Mouse (Mus musculus): ENCODE measurements around the gene Ophn1.

The Ophn1 gene

DNA sequence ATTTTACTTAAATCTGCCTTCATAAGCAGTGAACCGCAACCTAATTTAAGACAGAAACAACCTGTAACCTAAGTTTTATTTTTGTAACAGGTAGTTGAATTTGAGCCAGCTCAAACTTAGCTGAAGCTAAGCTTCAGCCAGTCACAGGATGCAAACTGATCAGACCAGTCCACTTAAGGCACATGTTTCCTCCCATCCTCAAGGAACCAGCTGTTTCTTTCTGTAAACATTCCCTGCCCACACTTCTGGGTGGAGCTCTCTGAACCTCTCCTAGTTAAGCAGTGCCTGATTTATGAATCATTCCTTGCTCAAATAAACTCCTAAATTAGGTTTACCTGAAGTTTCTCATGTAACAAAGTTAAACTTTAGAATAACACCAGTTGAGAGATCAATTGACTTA is 54.8 kb downstream of the Ophn1 start:
- DNase-seq (ENCODE audit: low spot score in 2 of 2) = no peak

DNA sequence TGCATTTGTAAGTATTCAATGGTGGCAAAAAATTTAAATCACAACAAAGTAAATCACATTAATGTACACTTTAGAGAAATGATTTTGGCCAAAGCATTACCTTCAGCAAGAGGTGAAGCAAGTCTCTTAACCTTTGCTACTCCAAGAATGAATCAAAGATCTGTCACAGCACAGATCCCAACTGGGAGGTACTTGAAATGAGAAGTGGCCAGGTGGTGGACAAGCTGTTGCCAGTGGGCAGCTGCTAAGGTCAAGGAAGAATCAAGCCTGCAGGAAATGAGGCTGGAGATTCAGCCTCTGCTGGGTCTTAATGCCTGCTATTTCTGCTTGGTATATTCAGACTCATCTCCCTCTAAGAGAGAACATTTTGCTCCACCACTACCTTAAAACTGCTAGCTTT is 87.0 kb downstream of the Ophn1 start:
- DNase-seq (ENCODE audit: low spot score in 2 of 2) = no peak

DNA sequence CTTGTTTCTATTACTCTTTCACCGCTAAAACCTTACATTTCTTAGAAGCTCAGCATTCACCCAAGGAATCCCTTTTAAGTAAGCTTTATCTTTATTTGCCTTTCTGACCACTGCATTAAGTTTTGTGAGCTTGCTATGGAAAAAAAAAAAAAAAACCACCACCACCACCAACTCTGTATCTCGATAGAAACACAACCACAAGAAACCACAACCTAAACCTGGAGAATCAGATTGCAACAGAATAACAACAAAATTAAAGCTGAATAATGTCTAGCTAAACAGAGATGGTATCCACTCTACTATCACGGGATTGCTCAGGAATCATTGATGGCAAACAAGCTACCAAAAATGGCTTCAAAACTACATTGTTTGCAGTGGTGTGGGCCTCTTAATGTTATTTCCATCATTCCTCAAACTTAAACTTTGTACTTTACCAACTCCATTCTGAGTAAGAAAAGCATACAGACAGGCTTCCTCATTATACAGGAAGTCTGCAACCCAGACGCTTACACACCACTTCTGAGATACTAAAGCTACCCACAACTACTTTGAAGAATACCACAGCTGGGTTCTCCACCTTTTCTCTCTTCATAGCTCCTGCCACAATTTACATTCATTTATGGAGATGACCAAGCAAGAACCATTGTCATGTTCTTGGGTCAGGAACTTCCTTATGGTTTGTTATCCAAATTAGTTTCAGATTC is 116.4 kb downstream of the Ophn1 start:
- no peak for DNase-seq (ENCODE audit: low spot score in 2 of 2)

DNA sequence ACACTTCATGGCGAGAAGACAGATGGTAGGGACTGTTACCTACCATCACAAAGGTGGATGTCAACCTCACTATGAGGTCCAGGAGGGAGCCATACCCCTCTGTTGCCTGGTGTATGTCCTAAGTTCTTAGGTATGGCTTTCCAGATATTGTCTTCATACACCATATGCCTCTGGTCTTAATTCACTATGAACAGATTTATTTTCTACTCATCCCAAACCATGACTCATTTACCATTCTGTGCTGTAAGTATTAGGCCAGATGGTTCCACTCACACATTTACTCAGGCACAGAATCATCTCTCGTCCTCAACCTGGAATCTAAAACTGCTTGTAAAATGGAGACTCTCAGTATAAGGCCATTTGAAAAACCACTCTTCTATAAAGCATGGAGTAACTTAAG is 135.7 kb downstream of the Ophn1 start:
- no peak for DNase-seq (ENCODE audit: low spot score in 2 of 2)

DNA sequence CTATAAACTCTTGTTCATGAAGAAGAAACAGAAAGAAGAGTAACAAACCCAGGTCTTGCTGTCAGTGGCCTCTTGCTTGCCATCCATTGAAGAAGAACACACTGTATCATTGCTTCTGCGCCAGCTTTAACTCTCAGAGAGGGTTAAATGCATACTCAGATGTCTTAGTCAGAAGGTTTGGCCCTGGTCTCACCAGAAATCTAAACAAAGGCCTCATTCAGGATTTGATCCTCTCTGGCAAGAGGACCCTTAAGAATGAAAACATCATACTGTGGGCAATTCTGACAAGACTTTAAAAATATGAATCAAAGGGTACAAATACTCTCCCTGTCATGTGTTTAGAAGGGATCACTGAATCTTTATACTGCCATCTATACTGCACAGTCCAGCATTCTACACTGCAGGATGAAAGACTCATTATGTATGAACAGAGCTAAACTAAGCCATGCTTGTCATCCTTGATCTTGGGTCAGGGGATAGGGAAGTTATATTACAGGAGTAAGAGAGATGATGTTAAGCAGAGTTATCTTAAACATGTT is 139.5 kb downstream of the Ophn1 start:
- no peak for DNase-seq (ENCODE audit: low spot score in 2 of 2)

DNA sequence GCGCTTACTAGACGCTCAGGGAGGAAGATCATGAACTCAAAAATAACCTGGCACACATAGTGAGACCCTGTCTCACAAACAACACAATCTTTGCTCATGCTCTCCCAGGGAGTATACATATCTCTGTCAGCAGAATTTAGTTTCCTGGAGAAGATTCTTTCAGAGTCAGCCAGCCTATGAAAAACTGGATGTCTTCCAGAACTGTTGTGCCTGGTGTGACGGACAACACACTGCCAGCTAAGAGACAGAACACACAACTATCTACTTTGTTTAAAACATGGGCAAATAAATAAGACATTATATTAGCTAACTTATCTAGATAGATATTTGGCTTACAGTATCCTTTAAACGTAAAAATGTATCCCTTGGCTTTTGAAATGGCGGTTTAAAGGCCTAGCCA is 154.1 kb downstream of the Ophn1 start:
- DNase-seq (ENCODE audit: low spot score in 2 of 2) = no peak

DNA sequence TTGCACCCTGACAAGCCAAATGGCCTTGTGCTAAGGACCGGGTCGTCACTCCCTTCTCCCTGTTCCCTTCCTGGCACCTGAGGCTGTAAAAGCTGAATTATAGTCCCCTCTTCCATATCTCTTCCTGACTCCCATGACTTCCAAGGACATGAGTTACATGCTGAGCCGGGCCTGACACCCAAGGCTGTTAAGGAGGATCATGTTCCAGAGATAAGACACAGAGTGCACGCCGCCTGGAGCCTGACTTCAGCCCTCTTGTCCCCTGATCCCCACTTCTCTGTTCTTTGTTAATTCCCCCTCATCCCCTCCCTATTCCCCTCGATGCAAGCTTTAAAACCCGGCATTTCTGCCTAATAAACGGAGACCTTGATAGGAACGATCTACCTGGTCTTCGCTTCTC is 167.8 kb downstream of the Ophn1 start:
- no peak for DNase-seq (ENCODE audit: low spot score in 2 of 2)

DNA sequence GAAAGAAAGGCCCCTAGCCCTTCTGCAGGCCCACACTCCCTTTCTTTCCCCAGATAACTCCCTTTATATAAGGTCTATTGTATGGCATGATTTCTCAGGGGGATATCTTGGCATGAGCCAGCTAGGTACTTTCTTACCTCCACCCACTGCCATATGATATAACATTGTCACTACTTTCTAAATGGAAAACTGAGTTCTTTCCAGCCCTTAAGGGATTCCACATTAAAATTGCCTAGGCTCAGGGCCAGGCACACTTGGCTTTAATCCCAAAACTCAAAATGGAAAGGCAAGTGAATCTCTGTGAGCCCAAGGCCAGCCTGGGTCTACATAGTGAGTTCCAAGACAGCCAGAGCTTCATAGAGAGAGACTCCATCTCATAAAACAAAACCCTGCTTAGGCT is 183.1 kb downstream of the Ophn1 start:
- no peak for DNase-seq (ENCODE audit: low spot score in 2 of 2)

DNA sequence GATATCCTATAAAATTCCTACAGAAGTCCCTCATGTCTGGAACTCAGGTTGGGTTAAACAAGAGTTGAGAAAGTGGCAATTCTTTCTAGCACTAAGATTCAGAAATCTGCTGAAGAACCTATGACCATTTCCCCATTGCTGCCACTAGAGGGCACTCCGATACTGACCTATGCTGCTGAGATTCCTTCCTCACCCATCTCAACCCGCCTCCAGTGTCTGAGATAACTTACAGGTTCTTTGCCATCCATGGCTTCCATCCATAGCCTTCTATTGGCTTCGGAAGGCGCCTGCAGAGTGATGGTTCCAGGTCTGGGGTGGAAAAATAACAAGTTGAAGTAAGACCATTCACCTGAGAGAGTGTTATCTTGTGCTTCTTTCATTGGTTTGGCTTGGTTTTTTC is 189.2 kb downstream of the Ophn1 start:
- DNase-seq (ENCODE audit: low spot score in 2 of 2) = peak; percentile 2

DNA sequence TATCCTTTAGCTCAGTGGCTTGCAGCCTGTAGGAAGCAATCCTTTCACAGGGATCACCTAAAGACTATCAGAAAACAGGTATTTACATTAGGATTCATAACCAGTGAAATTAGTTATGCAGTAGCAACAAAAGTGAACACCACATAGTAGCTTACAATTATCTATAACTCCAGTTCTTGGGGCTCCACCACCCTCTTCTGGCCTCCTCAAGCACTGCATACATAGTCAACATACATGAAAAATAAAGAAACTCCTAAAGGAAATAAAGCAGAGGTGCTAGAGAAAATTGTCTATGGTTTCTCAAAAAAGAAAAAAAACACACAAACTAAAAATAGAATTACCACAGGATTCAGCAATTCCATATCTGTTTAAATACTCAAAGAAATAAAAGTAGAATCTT is 208.2 kb downstream of the Ophn1 start:
- DNase-seq (ENCODE audit: low spot score in 2 of 2) = no peak

DNA sequence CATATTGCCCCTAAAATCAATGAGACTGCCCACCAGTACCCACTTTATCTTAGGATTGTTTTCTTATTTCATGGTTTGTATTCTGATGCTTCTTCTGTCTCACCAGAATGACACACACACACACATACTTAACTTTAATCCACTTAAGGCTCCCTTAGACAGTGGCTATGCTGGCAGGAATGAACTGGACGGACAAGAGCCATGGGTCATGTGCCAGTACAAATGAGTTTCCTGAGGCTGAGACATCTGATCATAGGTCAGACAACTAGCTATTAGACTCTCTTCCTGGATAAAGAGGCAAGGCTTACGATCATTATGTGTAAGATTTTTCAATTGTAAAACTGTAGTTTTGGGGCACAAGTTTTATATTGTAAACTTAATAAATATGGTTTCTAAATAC is 209.5 kb downstream of the Ophn1 start:
- no peak for DNase-seq (ENCODE audit: low spot score in 2 of 2)

DNA sequence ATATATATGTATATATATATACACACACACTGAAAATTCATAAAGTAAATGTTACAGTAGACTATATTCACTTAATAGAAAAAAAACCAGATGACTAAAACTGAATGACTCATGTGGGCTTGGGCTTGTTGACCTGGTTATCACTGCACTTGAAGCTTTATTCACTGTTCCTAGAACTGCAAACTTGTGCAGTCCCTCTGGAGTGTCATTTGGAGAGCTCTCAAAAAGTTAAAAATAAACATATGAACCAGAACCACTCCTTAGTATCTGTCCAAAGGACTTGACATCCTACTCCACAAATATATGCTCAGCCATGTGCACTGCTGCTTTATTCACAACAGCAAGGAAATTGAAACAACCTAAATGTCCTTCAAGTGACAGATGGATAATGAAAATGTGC is 219.8 kb downstream of the Ophn1 start:
- no peak for DNase-seq (ENCODE audit: low spot score in 2 of 2)

DNA sequence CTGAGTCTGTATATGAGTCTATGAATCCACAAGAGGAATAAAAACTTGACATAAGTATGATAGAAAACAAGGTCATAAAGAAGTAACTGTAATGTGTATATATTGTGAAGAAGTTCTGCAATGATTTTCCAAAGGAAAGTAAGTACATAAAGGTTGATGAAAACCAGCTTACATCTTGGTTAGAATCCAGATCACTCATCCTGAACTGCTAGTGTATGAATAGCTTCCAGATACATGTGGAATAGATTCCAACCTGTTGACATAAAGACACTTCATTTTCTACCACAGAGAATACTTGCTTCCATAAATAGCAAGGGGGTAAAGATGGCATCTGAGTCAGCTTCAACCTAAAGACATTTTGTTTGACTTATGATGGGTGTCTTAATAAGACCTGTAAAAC is 239.4 kb downstream of the Ophn1 start:
- no peak for DNase-seq (ENCODE audit: low spot score in 2 of 2)

DNA sequence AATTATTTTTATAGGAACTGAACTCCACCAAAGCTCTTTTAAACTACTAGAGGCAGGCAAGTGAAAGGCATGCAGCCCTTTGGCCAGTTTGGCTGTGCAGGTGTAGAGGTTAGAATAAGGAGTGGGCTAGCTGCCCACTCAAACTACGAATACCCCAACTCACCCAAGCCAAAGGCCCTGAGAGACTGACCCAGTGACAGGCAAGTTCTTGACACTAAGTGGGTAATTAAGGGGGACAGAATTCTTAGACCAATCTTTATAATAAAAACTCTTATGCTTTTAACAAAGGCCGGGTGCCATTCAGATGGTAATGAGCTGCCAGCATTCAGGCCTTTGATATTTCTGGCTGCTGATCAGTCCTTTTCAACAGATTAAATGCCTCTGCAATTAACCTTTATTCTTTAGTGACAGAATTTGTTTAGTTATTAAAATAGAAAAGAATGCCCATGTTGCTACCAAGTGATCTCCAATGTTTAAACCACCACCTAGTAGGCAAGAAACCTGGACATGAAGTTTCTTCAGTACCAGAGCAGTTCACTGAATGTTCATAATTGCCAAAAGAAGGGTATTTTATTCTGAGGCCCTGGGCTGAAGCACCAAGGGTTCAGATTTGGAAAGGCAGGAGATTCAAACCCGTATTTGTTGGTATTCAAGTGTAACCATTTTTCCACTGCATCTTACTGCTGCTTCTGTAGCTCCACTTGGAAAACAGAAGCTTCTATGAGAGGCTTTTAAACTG is 262.0 kb downstream of the Ophn1 start:
- DNase-seq (ENCODE audit: low spot score in 2 of 2) = no peak

DNA sequence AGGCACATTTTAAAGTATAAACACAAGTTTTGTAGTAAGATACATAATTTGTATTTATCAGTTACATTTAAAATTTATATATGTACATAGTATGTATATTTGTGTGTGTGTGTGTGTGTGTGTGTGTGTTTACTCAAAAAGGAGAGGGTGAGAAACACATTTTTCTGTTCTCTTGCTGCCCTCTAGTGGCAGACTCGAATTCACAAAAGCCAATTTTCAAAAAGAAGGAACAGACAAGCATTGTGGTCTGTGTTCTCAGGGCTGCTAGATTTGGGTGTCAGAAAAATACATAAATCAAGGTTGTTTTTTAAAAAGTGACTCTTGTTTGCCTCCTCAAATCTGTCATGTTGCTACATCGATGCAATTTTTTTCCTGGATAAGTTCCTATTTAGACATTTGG is 272.0 kb downstream of the Ophn1 start:
- DNase-seq (ENCODE audit: low spot score in 2 of 2) = no peak

DNA sequence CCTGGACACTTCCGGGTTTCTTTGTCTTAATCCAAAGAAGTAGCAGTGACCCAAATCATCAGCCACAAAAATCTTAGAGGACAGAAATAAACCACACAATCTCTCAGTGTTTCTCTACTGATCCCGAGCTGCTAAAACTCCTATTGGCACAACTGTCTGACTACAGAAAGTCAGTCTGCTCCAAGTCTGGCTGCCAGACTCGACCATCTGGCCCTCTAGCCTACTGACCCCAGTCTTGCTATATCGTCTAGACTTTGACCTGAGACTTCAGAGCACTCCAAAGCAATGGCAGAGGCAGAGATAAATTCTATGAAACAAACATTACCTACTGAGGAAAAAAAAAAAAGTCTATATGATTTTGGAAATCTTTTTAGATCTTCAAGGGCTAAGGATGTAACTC is 273.4 kb downstream of the Ophn1 start:
- no peak for DNase-seq (ENCODE audit: low spot score in 2 of 2)

DNA sequence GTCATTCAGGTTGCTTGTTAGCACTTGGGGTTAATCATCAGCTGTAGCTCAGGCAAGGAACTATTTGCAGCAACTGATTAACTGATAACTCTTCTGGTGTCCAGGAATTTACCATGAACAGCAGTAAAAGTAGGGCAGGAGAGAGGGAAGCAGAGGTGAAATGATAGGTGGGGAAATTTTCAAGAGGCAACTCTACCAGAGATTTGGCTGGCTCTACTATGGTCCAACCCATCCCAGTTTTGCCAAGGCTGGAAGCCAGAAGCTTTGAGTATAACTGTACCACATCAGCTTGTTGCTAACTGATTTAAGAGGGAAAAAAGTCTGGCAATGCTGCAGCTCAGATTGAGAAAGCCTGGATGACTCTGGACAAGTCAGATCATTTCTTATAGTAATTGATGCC is 316.6 kb downstream of the Ophn1 start:
- DNase-seq (ENCODE audit: low spot score in 2 of 2) = no peak

DNA sequence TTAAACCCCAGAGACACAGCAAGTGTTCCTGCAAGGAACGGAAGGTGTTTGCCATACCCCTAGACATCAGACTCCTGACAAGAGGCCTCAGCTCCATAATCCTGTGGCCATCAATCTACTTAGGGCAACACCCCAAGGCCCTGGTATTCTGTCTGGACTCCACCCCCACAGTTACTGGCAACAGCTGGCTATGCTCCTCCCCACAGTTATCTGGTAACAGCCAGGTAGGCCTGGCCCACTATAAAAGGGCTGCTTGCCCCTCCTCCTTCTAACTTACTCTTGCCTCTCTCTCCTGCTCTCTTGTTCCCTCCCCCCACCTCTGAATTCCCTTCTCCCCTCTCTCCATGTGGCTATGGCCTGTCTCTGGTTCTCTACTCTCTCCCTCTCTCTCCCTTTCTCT is 344.4 kb downstream of the Ophn1 start:
- no peak for DNase-seq (ENCODE audit: low spot score in 2 of 2)

DNA sequence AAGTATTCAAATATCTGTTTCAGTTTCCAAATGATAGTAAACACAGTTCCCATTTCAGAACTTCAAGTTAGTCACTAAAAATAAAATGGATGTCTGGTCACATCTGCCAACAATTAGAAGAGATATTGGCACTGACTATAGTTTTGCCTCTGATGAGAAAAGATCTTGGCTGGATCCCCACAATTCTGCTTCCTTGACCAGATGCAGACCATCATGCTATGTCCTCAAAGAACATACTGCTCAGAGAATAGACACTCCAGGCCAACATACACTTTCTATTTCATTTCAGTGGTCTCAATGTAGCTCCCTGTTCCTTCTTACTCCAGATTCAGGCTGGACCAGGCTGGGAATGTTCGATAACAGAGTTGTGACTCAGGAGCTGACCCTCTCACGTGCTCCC is 375.5 kb downstream of the Ophn1 start:
- no peak for DNase-seq (ENCODE audit: low spot score in 2 of 2)

DNA sequence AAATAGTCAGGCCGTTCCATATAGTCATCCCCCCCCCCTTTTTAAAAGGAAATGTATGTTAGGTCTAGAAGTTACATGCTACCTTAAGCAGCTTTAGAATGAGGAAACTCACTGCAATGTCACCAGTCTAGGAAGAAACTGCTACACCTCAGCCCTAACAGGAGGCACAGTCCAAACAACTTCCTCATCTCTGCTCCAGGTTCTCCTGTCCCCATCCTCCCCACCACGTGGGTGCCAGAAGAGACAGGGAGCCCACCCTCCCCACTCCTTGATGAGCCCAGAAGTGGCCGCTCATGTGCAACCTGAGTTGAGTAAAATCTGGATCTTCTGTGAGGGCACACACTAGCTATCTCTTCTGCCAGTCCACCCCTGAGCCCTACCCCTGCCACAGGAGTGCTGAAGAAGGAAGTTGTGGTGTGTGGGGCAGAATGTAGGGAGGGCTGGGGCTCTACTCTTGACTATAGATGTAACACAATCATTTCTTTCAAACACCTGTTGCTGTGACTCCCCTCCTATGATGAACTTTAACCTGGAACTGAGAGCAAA is 376.4 kb downstream of the Ophn1 start:
- DNase-seq (ENCODE audit: low spot score in 2 of 2) = no peak

All from spleen, postnatal 36 days (tissue).